Mouse (Mus musculus) liver, embryonic 16.5 days (tissue): ENCODE data around the gene Tnfrsf13c. TPM values are rescaled to one million over a fixed set of nuclear protein-coding genes. Genes with fewer than 3 reads are reported as not detected.
A peak's percentile ranks its signal among the peaks of the same experiment; 100 is the strongest.

Experiments
- ATAC-seq: fragments of 200-750 bp; cut with Nextera tagmentation; 2 replicates; pipeline ENCODE4 v1.8.0; 2017; ENCODE audit warnings: low read depth, mild to moderate bottlenecking, moderate number of reproducible peaks, moderate library complexity
- H3K27ac ChIP-seq: fragments of 300-500 bp; sonication (generic); 2 replicates; pipeline ENCODE4 v1.5.1; 2014; ENCODE audit warnings: mild to moderate bottlenecking, low read length
- H3K27me3 ChIP-seq: fragments of 300-500 bp; sonication (generic); 2 replicates; pipeline ENCODE4 v1.6.1; 2014; ENCODE audit warnings: low read depth, low read length, mixed read lengths; ENCODE audit not compliant: control insufficient read depth, insufficient read depth
- H3K36me3 ChIP-seq: fragments of 300-500 bp; sonication (generic); 2 replicates; pipeline ENCODE4 v1.6.1; 2014; ENCODE audit warnings: mild to moderate bottlenecking; ENCODE audit not compliant: control insufficient read depth, insufficient read depth
- H3K4me1 ChIP-seq: fragments of 300-500 bp; sonication (generic); 2 replicates; pipeline ENCODE4 v1.6.1; 2014; ENCODE audit warnings: low read depth, low read length, mixed read lengths; ENCODE audit not compliant: control insufficient read depth
- H3K4me2 ChIP-seq: fragments of 300-500 bp; sonication (generic); 2 replicates; pipeline ENCODE4 v1.6.1; 2014; ENCODE audit warnings: low read depth, low read length, mixed read lengths
- H3K4me3 ChIP-seq: fragments of 300-500 bp; sonication (generic); 2 replicates; pipeline ENCODE4 v1.5.1; 2014; ENCODE audit warnings: low read depth, mild to moderate bottlenecking, low read length
- H3K9ac ChIP-seq: fragments of 300-500 bp; sonication (generic); 2 replicates; pipeline ENCODE4 v1.6.1; 2014; ENCODE audit warnings: low read depth, low read length
- H3K9me3 ChIP-seq: fragments of 300-500 bp; sonication (generic); replicated peaks from 2 replicates; pipeline ENCODE4 v1.6.1; 2016; ENCODE audit warnings: low read length; ENCODE audit not compliant: control insufficient read depth
- WGBS: fragments of 180-500 bp; shearing (Covaris S2); extraction: QIAGEN DNeasy Blood & Tissue Kit; methylation state at CpG from one replicate; pipeline ENCODE4 v1.1.7; 2014; ENCODE audit not compliant: insufficient replicate concordance; 5-methylcytosine and 5-hydroxymethylcytosine counted together
- polyA plus RNA-seq: library from polyadenylated mRNA; unstranded; fragments of >200 nt; fragmentation: Nextera tagmentation; extraction: Ambion mirVana; gene quantifications from 2 replicates; pipeline ENCODE4 v1.2.1, GENCODE M21; 2015

Tnfrsf13c gene
- polyA plus RNA-seq, 1 experiment from 2014 or later = 0.93 TPM

GRCm38 (mm10) chr15:82212752-82213063, 11.5 kb downstream of the Tnfrsf13c start, which contains the start of gene Shisa8:
Shisa8 (minus strand) TSS chr15:82212815.
- Histone ChIP-seq H3K36me3 (no peaks in the 10 kb centered on the region), H3K9ac (no peak within 1 kb of the TSS), H3K4me2 (peak within 1 kb of the TSS; percentile 59), H3K27me3 (peaks cover 80% of the 10 kb centered on the region), H3K4me1 (peaks cover 4% of the 10 kb centered on the region), H3K4me3 (peak within 1 kb of the TSS; percentile 41), H3K9me3 (no peaks in the 10 kb centered on the region), H3K27ac (no peak within 1 kb of the TSS)
- WGBS = 2% methylated on average over 16 of the region's 34 CpGs
- ATAC-seq = no peak

- Histone ChIP-seq H3K9ac (no peak overlapping the region), H3K4me3 (peak overlapping the region; percentile 41), H3K36me3 (no peaks in the 10 kb centered on the region), H3K27me3 (peaks cover 83% of the 10 kb centered on the region), H3K9me3 (no peaks in the 10 kb centered on the region), H3K27ac (no peak overlapping the region), H3K4me1 (peaks cover 4% of the 10 kb centered on the region), H3K4me2 (peak overlapping the region; percentile 59)
- under 1% methylated on average over 86 of the region's 112 CpGs for WGBS
- ATAC-seq = 0 out of 2 replicates have a peak, but pooled peaks have one; percentile 13
Measured at GRCm38 (mm10) chr15:82211911-82212751, 12.0 kb downstream of the Tnfrsf13c start.

- Histone ChIP-seq H3K4me1 (peaks cover 8% of the 10 kb centered on the region), H3K4me2 (no peak overlapping the region), H3K27me3 (peaks cover 83% of the 10 kb centered on the region), H3K4me3 (no peak overlapping the region), H3K9ac (no peak overlapping the region), H3K36me3 (no peaks in the 10 kb centered on the region), H3K27ac (no peak overlapping the region), H3K9me3 (no peaks in the 10 kb centered on the region)
- WGBS = 3% methylated on average over 11 of the region's 11 CpGs
- no peak for ATAC-seq
Measured at GRCm38 (mm10) chr15:82211281-82211680, 12.9 kb downstream of the Tnfrsf13c start.

- Histone ChIP-seq H3K9me3 (no peaks in the 10 kb centered on the region), H3K27ac (no peak overlapping the region), H3K27me3 (peaks cover 80% of the 10 kb centered on the region), H3K9ac (no peak overlapping the region), H3K36me3 (no peaks in the 10 kb centered on the region), H3K4me1 (peaks cover 10% of the 10 kb centered on the region), H3K4me2 (no peak overlapping the region), H3K4me3 (no peak overlapping the region)
- 48% methylated on average over 1 of the region's 1 CpGs for WGBS
- ATAC-seq = no peak
Measured at GRCm38 (mm10) chr15:82210801-82211200, 13.4 kb downstream of the Tnfrsf13c start.

GRCm38 (mm10) chr15:82209295-82210050, 14.7 kb downstream of the Tnfrsf13c start:
- H3K4me3 ChIP-seq = no peak overlapping the region
- peaks cover 10% of the 10 kb centered on the region for H3K4me1 ChIP-seq
- no peaks in the 10 kb centered on the region for H3K36me3 ChIP-seq
- H3K27me3 ChIP-seq = peaks cover 67% of the 10 kb centered on the region
- H3K9ac ChIP-seq = no peak overlapping the region
- WGBS = 72% methylated on average over 13 of the region's 13 CpGs
- ATAC-seq = no peak
- no peak overlapping the region for H3K27ac ChIP-seq
- no peaks in the 10 kb centered on the region for H3K9me3 ChIP-seq
- H3K4me2 ChIP-seq = no peak overlapping the region

GRCm38 (mm10) chr15:82208307-82208706, 15.9 kb downstream of the Tnfrsf13c start:
- ATAC-seq = no peak
- no peaks in the 10 kb centered on the region for H3K9me3 ChIP-seq
- peaks cover 7% of the 10 kb centered on the region for H3K36me3 ChIP-seq
- peaks cover 57% of the 10 kb centered on the region for H3K27me3 ChIP-seq
- H3K4me1 ChIP-seq = peaks cover 10% of the 10 kb centered on the region
- H3K4me2 ChIP-seq = no peak overlapping the region
- no peak overlapping the region for H3K4me3 ChIP-seq
- 79% methylated on average over 8 of the region's 8 CpGs for WGBS
- H3K27ac ChIP-seq = no peak overlapping the region
- H3K9ac ChIP-seq = no peak overlapping the region

GRCm38 (mm10) chr15:82207504-82208219, 16.5 kb downstream of the Tnfrsf13c start:
- Histone ChIP-seq H3K27me3 (peaks cover 50% of the 10 kb centered on the region), H3K36me3 (peaks cover 12% of the 10 kb centered on the region), H3K4me1 (peaks cover 10% of the 10 kb centered on the region), H3K4me3 (no peak overlapping the region), H3K9ac (no peak overlapping the region), H3K9me3 (no peaks in the 10 kb centered on the region), H3K4me2 (no peak overlapping the region), H3K27ac (no peak overlapping the region)
- no peak for ATAC-seq
- WGBS = 59% methylated on average over 30 of the region's 30 CpGs

GRCm38 (mm10) chr15:82207105-82207459, 17.1 kb downstream of the Tnfrsf13c start:
- Histone ChIP-seq H3K36me3 (peaks cover 14% of the 10 kb centered on the region), H3K9me3 (no peaks in the 10 kb centered on the region), H3K27me3 (peaks cover 45% of the 10 kb centered on the region), H3K4me1 (peaks cover 8% of the 10 kb centered on the region), H3K4me3 (no peak overlapping the region), H3K4me2 (no peak overlapping the region), H3K27ac (no peak overlapping the region), H3K9ac (no peak overlapping the region)
- no peak for ATAC-seq
- 61% methylated on average over 31 of the region's 34 CpGs for WGBS
